Mouse (Mus musculus) heart, embryonic 14.5 days (tissue): Measurements from ENCODE around the gene Gnl1. TPM values are rescaled to one million over a fixed set of nuclear protein-coding genes. Genes with fewer than 3 reads are reported as not detected.
A peak's percentile ranks its signal among the peaks of the same experiment; 100 is the strongest.

Experiments used
- ATAC-seq: fragments of 200-750 bp; cut with Nextera tagmentation; 2 replicates; pipeline ENCODE4 v1.8.0; 2017; ENCODE audit warnings: low read depth, moderate TSS enrichment; ENCODE audit not compliant: insufficient number of reproducible peaks, insufficient read depth, low FRiP score
- H3K27ac ChIP-seq, 2 experiments: fragments of 200-500 bp in 1 of 2; fragments of 300-500 bp in 1 of 2; sonication (generic) in 1 of 2; replicated peaks in 1 of 2; 2 replicates each; pipeline ENCODE4 v1.5.1; 2012 to 2014; ENCODE audit warnings: low read depth in 2 of 2, low read length in 2 of 2, control low read depth in 1 of 2, mild to moderate bottlenecking in 1 of 2, mixed read lengths in 1 of 2; ENCODE audit not compliant: control insufficient read depth in 1 of 2, insufficient read depth in 1 of 2
- H3K27me3 ChIP-seq: fragments of 300-500 bp; sonication (generic); 2 replicates; pipeline ENCODE4 v1.6.1; 2014; ENCODE audit warnings: mild to moderate bottlenecking, low read length, control low read depth; ENCODE audit not compliant: control insufficient read depth, insufficient read depth
- H3K36me3 ChIP-seq: fragments of 300-500 bp; sonication (generic); 2 replicates; pipeline ENCODE4 v1.6.1; 2014; ENCODE audit warnings: mild to moderate bottlenecking, control low read depth, low read length, mixed read lengths; ENCODE audit not compliant: control insufficient read depth, insufficient read depth
- H3K4me1 ChIP-seq, 2 experiments: fragments of 200-500 bp in 1 of 2; fragments of 300-500 bp in 1 of 2; sonication (generic) in 1 of 2; 2 replicates each; pipeline ENCODE4 v1.6.1; 2012 to 2014; ENCODE audit warnings: low read length in 2 of 2, control low read depth in 1 of 2, mixed read lengths in 1 of 2; ENCODE audit not compliant: control insufficient read depth in 2 of 2, insufficient read depth in 2 of 2
- H3K4me2 ChIP-seq: fragments of 300-500 bp; sonication (generic); 2 replicates; pipeline ENCODE4 v1.6.1; 2014; ENCODE audit warnings: mild to moderate bottlenecking, low read length
- H3K4me3 ChIP-seq, 2 experiments: fragments of 200-500 bp in 1 of 2; fragments of 300-500 bp in 1 of 2; sonication (generic) in 1 of 2; 2 replicates each; pipeline ENCODE4 v1.5.1; 2012 to 2014; ENCODE audit warnings: low read length in 2 of 2, mild to moderate bottlenecking in 2 of 2, control low read depth in 1 of 2, low read depth in 1 of 2, moderate library complexity in 1 of 2; ENCODE audit not compliant: control insufficient read depth in 1 of 2, insufficient read depth in 1 of 2
- H3K9ac ChIP-seq: fragments of 300-500 bp; sonication (generic); 2 replicates; pipeline ENCODE4 v1.6.1; 2014; ENCODE audit warnings: mild to moderate bottlenecking, low read length
- H3K9me3 ChIP-seq: fragments of 300-500 bp; sonication (generic); 2 replicates; pipeline ENCODE4 v1.6.1; 2016; ENCODE audit warnings: low read length, control low read depth; ENCODE audit not compliant: control insufficient read depth
- WGBS: fragments of 180-500 bp; shearing (Covaris S2); extraction: QIAGEN DNeasy Blood & Tissue Kit; methylation state at CpG from one replicate; pipeline ENCODE4 v1.1.7; 2014; 5-methylcytosine and 5-hydroxymethylcytosine counted together
- polyA plus RNA-seq: library from polyadenylated mRNA; unstranded; fragments of >200 nt; fragmentation: Nextera tagmentation; extraction: Ambion mirVana; gene quantifications from 2 replicates; pipeline ENCODE4 v1.2.1, GENCODE M21; 2014

Gnl1 gene
- polyA plus RNA-seq, 1 experiment from 2014 or later = 27.2 TPM

DNA sequence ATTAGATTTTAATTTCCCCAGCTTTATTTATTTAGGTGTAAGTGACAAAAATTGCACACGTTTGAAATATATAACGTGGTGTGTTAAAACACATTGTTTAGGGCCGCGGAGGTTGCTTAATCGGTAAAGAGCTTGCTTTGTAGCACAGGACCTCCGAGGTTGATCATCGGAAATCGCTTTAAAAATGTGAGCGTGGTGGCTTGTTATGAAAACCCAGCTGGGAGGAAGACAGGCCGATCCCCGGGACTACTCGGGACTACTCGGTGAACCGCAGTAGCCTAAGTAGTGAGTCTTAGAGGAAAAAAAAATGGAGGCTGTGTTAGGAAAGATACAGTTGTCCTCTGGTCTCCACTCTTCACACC is 15.2 kb downstream of the Gnl1 start:
- WGBS = 3% methylated on average over 14 of the region's 14 CpGs
- Histone ChIP-seq H3K4me3 (peak overlapping the region; percentile 51 to 61), H3K9ac (peak overlapping the region; percentile 78), H3K4me1 (peaks cover 0 to 14% of the 10 kb centered on the region in 2 experiments; a peak in 3 of 4 replicates), H3K36me3 (peaks cover 2% of the 10 kb centered on the region; the same call in 1 of the 2 replicates), H3K9me3 (no peaks in the 10 kb centered on the region), H3K27ac (peak overlapping the region in 1 of 2 experiments; percentile 46; a peak in 1 of 4 replicates), H3K4me2 (peak overlapping the region; percentile 78), H3K27me3 (no peaks in the 10 kb centered on the region)
- ATAC-seq = no peak

DNA sequence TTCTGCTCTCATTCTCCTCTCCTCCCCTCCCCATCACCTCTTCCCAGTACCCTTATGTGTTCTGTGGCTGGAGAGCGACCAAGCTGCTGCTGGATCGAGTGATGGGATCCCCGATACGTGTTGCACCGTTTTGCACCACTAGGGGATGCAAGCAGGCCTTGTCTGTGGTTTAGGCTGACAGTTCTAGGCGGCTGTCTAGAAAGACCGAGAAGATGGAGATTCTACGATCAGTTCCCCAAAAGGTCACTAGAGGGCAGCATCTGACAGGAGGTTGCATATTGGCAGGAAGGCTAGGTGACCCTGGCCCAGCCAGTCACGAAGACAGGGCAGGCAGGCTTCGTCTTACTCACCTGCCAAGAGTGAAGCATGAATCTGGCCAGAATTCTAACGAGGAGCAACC is 17.3 kb downstream of the Gnl1 start:
- no peaks in the 10 kb centered on the region for H3K27me3 ChIP-seq
- H3K9me3 ChIP-seq = no peaks in the 10 kb centered on the region
- WGBS = 4% methylated on average over 11 of the region's 11 CpGs
- H3K4me1 ChIP-seq = peaks cover 0 to 14% of the 10 kb centered on the region in 2 experiments; a peak in 3 of 4 replicates
- H3K9ac ChIP-seq = no peak overlapping the region
- no peak overlapping the region for H3K27ac ChIP-seq
- ATAC-seq = peak; percentile 38
- H3K4me2 ChIP-seq = no peak overlapping the region
- H3K36me3 ChIP-seq = no peaks in the 10 kb centered on the region
- no peak overlapping the region for H3K4me3 ChIP-seq

DNA sequence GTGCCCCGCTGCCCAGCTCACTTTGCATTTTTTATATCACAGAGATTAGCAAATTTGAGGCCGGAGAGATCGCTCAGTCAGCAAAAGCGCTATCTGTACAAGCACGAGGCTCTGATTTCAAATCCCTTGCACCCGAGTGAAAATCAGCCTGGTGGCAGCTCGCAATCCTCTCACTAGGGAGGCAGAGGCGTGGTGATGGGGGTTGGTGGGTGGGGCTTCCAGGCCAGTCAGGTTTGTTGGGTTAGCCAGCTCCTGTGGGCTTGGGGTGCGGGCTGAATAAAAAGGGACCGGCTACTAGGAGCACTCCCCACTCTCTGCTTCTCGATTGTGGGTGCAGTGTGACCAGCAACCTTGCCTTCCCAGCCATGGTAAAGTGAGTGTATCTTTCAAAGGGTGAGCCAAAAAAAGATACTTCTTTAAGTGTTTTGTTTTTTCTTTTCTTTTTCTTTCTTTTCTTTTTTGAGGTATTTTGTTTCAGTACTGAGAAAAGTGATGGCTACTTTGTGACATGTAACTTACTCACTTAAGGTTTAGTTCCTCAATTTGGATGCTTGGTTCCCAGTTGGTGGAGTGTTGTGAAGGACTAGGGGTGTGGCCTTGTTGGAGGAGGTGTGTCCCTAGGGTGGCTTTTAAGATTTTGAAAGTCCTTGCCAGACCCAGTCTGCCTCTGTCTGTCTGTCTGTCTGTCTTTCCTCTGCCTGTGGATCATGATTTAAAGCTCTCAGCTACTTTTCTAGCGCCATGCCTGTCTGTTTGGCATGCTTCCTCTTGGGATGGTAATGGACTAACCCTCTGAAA is 18.3 kb downstream of the Gnl1 start:
- 62% methylated on average over 12 of the region's 12 CpGs for WGBS
- Histone ChIP-seq H3K36me3 (no peaks in the 10 kb centered on the region), H3K4me3 (no peak overlapping the region), H3K27me3 (no peaks in the 10 kb centered on the region), H3K9ac (no peak overlapping the region; the same call in 1 of the 2 replicates), H3K9me3 (no peaks in the 10 kb centered on the region), H3K4me1 (peaks cover 0 to 14% of the 10 kb centered on the region in 2 experiments; a peak in 3 of 4 replicates), H3K4me2 (0 out of 2 replicates have a peak overlapping the region, but pooled peaks have one; percentile 16), H3K27ac (no peak overlapping the region)
- ATAC-seq = no peak

GRCm38 (mm10) chr17:35998545-35999305 is 19.1 kb downstream of the Gnl1 start:
- Histone ChIP-seq H3K9me3 (no peaks in the 10 kb centered on the region), H3K27me3 (no peaks in the 10 kb centered on the region), H3K9ac (no peak overlapping the region), H3K36me3 (no peaks in the 10 kb centered on the region), H3K4me3 (no peak overlapping the region), H3K4me2 (no peak overlapping the region), H3K4me1 (peaks cover 0 to 14% of the 10 kb centered on the region in 2 experiments; a peak in 3 of 4 replicates), H3K27ac (no peak overlapping the region)
- WGBS = 73% methylated on average over 6 of the region's 6 CpGs
- no peak for ATAC-seq

GRCm38 (mm10) chr17:35999356-35999755 is 19.7 kb downstream of the Gnl1 start:
- ATAC-seq = no peak
- Histone ChIP-seq H3K4me1 (peaks cover 0 to 14% of the 10 kb centered on the region in 2 experiments; a peak in 3 of 4 replicates), H3K9me3 (no peaks in the 10 kb centered on the region), H3K4me2 (no peak overlapping the region), H3K36me3 (no peaks in the 10 kb centered on the region), H3K4me3 (no peak overlapping the region), H3K9ac (no peak overlapping the region), H3K27me3 (no peaks in the 10 kb centered on the region), H3K27ac (no peak overlapping the region)
- WGBS = 54% methylated on average over 7 of the region's 7 CpGs

DNA sequence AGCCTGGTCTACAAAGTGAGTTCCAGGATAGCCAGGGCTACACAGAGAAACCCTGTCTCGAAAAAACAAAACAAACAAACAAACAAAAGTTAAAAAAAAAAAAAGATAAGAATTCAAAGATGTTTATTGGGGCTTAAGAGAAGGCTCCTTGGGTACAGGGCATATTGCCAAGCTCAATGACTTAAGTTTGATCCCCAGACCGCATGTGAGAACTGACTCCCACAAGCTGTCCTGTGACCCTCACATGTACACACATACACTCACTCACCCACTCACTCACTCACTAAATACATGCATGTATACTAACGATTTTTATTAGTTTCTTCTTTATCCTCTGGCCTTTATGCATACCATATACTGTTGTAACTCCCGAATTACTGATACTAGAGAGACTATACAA is 20.7 kb downstream of the Gnl1 start:
- no peak overlapping the region for H3K27ac ChIP-seq
- H3K36me3 ChIP-seq = no peaks in the 10 kb centered on the region
- no peak overlapping the region for H3K4me3 ChIP-seq
- H3K4me2 ChIP-seq = no peak overlapping the region
- WGBS = 88% methylated on average over 4 of the region's 4 CpGs
- no peaks in the 10 kb centered on the region for H3K27me3 ChIP-seq
- no peak overlapping the region for H3K9ac ChIP-seq
- peaks cover 0 to 10% of the 10 kb centered on the region in 2 experiments; a peak in 3 of 4 replicates for H3K4me1 ChIP-seq
- H3K9me3 ChIP-seq = no peaks in the 10 kb centered on the region
- no peak for ATAC-seq

DNA sequence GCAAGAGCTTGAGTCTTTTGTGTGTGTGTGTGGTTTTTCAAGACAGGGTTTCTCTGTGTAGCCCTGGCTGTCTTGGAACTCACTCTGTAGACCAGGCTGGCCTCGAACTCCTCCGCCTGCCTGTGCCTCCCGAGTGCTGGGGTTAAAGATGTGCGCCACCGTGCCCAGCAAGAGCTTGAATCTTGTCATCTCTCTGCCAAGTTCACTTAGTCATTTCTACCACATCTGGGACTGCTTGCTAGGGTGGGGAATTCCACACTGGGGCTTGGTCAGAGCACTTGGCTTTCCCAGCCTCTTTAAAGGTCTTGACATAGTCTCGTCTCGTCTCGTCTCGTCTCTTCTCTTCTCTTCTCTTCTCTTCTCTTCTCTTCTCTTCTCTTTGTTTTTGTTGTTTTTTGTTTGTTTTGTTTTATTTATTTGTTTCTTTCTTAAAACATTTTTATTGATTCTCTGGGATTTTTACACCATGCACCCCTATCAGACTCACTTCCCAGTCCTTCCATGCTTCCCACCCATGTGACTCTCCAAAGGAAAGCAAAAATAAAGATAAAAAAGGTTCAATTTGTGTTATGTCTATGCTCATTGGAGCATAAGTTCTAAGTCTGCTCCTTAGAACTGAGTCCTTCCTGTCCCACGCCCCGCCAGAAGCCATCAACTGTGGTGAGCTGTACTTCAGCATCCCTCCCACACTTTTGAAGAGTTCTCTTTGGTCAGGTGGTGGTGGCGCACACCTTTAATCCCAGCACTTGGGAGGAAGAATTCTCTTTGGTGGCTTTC is 21.7 kb downstream of the Gnl1 start:
- H3K9ac ChIP-seq = no peak overlapping the region
- H3K4me1 ChIP-seq = peaks cover 0 to 6% of the 10 kb centered on the region in 2 experiments; a peak in 2 of 4 replicates
- H3K9me3 ChIP-seq = no peaks in the 10 kb centered on the region
- no peak overlapping the region for H3K27ac ChIP-seq
- H3K36me3 ChIP-seq = no peaks in the 10 kb centered on the region
- H3K4me3 ChIP-seq = no peak overlapping the region
- no peak overlapping the region for H3K4me2 ChIP-seq
- no peak for ATAC-seq
- H3K27me3 ChIP-seq = no peaks in the 10 kb centered on the region
- 93% methylated on average over 12 of the region's 12 CpGs for WGBS
